Mouse (Mus musculus) adrenal gland, postnatal 4 days (tissue): ENCODE measurements at regions not wholly inside any gene's neighbourhood (a gene's known extent, or its start where the extent isn't known, plus 50 kb on each side); places are given as distances from the start of the nearest gene placed in this dataset.

ENCODE experiments used
- DNase-seq, 2 experiments: peaks; one replicate each; pipeline ENCODE4 v3.0.0; 2021 to 2022; ENCODE audit warnings: low spot score in 2 of 2, mixed read lengths in 2 of 2

- DNase-seq, result no peak
Observed at GRCm38 (mm10) chr4:125275259-125275658, 147.6 kb upstream of the Zc3h12a start.

- DNase-seq, result no peak
Observed at GRCm38 (mm10) chr4:125270951-125271350, 143.3 kb upstream of the Zc3h12a start.

GRCm38 (mm10) chr4:125266212-125266611 lies 138.6 kb upstream of the Zc3h12a start:
- no peak for DNase-seq

- peak in 1 of 2 experiments; percentile 12 for DNase-seq
Observed at GRCm38 (mm10) chr4:125265575-125265974, 137.9 kb upstream of the Zc3h12a start.

DNA sequence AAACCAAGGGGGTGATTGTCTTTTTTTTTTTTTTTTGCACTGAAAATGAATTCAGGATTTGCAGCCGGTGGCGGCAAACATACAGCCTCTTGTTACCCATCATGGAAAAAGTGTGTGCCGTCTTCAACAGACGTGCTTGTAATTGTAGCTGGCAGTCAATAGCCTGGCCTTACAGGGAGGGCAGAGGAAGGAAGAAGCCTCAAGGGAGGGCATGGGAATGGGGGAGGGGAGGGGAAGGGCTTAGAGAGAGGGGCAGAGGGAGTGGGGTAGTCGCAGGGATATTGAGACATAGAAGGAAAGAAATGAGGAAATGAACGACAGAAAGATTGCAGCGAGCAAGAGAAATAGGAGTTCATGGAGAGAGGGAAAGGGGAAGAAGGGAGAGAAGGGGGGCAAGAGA lies 137.4 kb upstream of the Zc3h12a start:
- DNase-seq, result no peak

DNA sequence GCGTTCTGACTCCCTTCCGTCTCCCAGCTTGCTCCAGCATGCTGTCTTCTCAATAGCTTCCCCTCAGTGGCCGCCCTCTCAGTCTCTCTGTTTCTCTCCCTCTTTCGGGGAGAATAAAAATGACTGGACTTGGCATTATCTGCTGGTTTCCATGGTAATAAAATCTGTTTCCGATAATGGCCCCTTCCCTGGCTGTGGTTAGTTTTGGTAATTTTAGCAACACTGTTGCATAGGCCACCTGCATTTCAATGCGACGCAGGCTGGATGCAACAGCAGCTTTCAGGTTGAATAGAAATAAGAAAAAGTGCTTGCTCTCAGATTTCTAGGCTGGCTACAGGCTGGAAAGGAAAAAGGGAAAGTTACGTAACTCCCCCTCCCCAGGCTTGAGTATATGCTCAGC lies 133.9 kb upstream of the Zc3h12a start:
- DNase-seq, result no peak

- DNase-seq, result no peak
Observed at GRCm38 (mm10) chr4:125259306-125259705, 131.7 kb upstream of the Zc3h12a start.

GRCm38 (mm10) chr4:125257916-125258315 lies 130.3 kb upstream of the Zc3h12a start:
- DNase-seq, result no peak

DNA sequence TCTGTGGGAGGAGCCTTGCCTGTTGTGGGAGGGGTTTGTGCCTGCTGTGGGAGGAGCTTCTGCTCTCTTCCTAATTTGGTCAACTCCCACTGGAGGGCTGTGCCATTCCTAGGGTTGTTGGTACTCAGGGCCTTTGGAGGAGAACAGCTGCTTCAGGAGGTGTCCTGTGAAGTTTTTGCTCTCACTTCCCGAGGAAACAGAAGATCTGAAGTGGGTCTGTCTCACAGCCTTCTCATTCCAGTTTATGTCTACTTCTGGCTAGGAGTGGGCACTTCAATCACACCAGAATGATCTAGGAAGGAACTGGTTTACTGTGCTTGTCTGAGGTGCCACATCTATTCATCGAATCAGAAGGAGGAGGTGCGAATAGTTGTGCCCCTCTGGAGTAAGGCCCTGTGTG lies 125.5 kb upstream of the Zc3h12a start:
- DNase-seq, result no peak

GRCm38 (mm10) chr4:125252228-125252627 lies 124.6 kb upstream of the Zc3h12a start:
- no peak for DNase-seq

- DNase-seq, result no peak
Observed at GRCm38 (mm10) chr4:125249061-125249460, 121.4 kb upstream of the Zc3h12a start.

DNA sequence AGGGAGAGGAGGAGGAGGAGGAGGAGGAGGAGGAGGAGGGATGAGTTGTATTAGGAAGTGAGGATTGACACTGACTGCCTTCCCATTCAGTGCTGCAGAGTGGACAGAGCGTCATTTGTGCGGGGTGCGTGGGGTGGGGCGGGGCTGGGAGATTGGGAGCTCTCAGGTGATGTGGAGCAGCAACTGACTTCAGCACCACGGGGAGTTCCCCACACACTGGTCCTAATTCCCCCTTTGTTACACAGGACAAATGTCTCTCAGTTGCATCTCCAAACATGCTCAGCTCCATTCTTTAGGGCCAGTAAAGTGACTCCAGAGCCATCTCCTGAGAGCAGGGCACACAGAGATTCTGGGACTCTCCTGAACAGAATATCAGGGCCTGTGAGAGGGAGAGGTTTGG lies 118.5 kb upstream of the Zc3h12a start:
- no peak for DNase-seq

- DNase-seq, result no peak
Observed at GRCm38 (mm10) chr4:125242512-125242911, 114.9 kb upstream of the Zc3h12a start.

DNA sequence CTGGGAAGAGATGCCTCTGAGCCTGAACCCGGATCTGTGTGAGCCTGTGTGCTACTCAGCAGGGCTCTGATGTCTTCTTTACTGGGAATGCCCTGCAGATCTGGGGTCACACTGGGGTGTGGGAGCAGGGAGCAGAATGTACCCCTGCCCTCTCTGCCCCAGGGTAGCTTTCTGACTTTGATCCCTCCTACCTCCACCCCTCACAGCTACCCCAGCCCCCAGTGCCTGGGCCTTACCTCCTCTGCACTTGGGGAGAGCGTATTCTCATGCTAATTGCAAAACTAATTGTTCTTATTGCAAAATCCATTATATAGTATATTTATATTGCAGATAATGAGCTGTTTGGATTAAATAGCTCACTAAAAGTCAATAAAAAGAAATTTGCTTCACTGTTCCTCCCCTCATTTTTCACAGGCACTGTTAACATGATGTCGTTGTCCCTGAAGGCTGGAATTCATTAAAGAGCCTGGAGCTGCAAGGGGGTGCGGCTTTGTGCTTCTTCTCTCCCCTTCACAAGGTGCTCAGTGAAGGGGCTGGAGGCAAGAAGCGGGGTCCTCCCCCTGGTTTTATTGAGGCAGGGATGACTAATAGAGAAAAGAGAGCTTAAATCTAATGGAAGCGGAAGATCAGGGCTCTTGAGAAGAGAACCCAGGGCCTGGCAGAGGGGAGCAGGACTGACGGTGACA lies 114.1 kb upstream of the Zc3h12a start:
- DNase-seq, result no peak

DNA sequence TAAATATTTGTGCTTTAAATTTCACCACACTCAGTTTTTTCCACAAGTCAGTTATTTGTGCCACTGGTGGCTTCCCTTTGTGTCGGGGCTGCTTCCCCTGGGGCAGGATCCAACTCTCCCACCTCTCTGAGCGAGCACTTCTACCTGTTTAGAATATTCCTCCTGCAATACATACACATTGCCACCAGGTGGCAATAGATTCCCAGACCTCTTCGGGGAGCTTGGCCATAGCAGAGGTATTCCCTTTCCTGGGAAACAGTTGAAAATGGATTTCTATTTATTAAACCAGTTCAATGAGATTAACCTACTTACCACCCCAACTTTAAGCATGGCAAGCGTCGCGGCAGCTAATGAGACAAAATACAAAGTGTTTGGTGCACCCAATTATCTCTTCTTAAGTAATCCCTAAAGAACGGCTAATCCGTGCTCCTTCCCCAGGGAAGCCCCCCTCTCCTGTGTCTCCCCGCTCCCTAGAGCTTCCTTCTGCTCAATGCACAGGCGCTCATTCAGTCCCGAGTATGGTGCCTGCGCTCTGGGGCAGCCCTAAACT lies 104.1 kb upstream of the Zc3h12a start:
- DNase-seq, result no peak

GRCm38 (mm10) chr4:125227194-125227593 lies 99.6 kb upstream of the Zc3h12a start:
- DNase-seq, result no peak

DNA sequence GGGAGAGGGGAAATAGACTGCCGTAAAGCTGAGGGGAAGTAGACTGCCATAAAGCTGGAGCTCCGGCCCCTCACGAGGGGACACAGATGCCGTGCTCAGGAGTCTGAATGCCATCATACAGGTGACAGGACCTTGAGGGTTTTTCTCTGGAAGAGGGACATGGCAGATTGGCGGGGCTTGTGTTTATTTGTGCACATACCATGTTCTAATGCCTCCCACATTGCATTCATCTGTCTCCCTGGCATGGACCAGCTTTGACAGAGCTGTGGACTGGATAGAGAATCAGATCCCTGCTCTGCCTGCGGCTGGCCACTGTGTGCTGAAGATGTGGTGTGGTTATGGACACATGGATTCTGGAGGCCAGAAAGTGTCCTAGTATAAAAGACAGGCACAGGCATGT lies 95.3 kb upstream of the Zc3h12a start:
- no peak for DNase-seq

- no peak for DNase-seq
Observed at GRCm38 (mm10) chr4:125220314-125220713, 92.7 kb upstream of the Zc3h12a start.

GRCm38 (mm10) chr4:125219209-125219608 lies 91.6 kb upstream of the Zc3h12a start:
- DNase-seq, result no peak

GRCm38 (mm10) chr4:125214306-125214705 lies 86.7 kb upstream of the Zc3h12a start:
- DNase-seq, result no peak

GRCm38 (mm10) chr4:125212176-125212530 lies 84.5 kb upstream of the Zc3h12a start:
- DNase-seq, result no peak

GRCm38 (mm10) chr4:125211459-125212175 lies 84.0 kb upstream of the Zc3h12a start:
- DNase-seq, result no peak

DNA sequence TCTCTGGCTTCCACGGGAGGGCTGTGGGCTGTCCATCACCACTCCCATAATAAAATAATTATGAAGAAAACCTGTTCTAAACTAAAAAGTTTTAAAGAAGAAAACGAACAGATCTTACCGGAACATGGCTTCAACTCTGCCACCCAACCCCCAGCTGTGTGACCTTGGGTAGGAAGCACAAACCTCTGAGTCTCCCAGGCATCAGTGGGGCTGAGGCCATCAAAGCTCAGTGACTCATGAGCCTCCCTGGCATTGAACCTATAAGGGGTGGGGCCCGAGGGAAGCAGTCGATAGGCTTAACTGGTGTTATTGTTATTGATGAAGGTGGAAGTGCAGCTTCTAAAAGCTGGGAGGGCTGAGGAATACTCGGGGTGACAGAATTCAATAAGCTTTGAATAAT lies 83.1 kb upstream of the Zc3h12a start:
- DNase-seq, result peak in 1 of 2 experiments; percentile 17
